Mouse (Mus musculus) splenic B cell, adult 2 months (primary cell): ENCODE results near the gene Gpr62.
A peak's percentile ranks its signal among the peaks of the same experiment; 100 is the strongest.

ENCODE experiments used
- DNase-seq: peaks from one replicate; pipeline ENCODE4 v3.0.0-alpha.2; 2011; ENCODE audit warnings: low read depth, low spot score
- H3K27me3 ChIP-seq: 2 replicates; pipeline ENCODE4 v1.6.1; 2012; ENCODE audit warnings: mild to moderate bottlenecking, low read length, moderate library complexity, mixed read lengths; ENCODE audit not compliant: control insufficient read depth, poor library complexity, insufficient read depth, severe bottlenecking
- H3K36me3 ChIP-seq: 2 replicates; pipeline ENCODE4 v1.6.1; 2012; ENCODE audit warnings: mild to moderate bottlenecking, low read length, moderate library complexity, mixed read lengths; ENCODE audit not compliant: control insufficient read depth, poor library complexity, insufficient read depth, severe bottlenecking

The Gpr62 gene

DNA sequence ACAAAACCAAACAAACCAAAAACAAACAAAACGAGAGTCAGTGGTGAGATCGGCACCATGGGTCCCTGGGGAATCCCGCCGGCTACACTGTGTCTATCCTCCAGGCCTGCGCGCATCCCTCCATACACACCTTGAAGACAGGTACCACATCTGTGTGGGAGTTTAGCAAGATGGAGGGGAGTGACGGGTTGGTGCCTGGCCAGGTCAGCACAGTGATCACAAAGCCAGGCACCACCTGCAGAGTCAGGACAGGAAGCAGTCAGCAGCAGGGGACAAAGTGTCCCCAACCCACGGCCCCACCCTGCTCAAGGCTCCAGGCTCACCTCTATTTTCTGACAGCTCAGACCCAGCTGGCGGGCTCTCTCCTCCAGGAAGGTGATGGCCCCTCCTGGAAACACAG lies 29.2 kb downstream of the Gpr62 start:
- no peaks in the 10 kb centered on the region; the same call in 1 of the 2 replicates for H3K36me3 ChIP-seq
- H3K27me3 ChIP-seq = no peaks in the 10 kb centered on the region
- no peak for DNase-seq

DNA sequence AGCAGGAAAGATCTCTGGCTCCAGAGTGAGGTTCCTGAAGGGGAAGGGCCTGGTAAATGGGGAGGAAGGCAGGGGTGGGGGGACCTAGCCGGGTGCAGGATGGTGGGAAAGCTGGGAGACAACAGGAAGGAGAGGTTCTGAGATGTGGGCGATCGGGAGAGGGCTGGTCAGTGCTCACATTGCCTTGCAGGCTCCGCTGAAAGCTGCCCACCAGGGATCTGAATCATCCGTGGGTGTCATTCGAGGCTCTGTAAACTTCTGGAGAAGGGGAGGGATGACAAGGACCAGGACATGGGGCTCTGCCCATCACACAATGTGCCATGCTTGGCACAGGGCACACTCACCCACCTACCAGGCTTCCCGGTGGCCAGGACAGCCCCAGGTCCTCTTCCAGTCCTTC lies 32.3 kb downstream of the Gpr62 start:
- no peak for DNase-seq
- Histone ChIP-seq H3K27me3 (no peaks in the 10 kb centered on the region), H3K36me3 (no peaks in the 10 kb centered on the region; the same call in 1 of the 2 replicates)

DNA sequence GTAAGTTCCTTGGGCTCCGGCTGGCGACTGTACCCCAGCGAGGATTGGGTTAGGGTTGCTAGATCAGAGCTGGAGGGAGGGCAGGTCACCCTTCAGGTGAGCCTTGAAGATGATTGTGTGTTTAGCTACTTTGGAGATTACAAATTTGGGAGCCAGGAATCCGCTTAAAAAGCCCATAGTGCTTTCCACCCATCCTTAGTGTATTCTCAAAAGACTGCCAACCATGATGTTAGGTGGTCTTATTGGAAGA lies 35.8 kb downstream of the Gpr62 start:
- no peak for DNase-seq
- no peaks in the 10 kb centered on the region for H3K27me3 ChIP-seq
- no peaks in the 10 kb centered on the region; the same call in 1 of the 2 replicates for H3K36me3 ChIP-seq

DNA sequence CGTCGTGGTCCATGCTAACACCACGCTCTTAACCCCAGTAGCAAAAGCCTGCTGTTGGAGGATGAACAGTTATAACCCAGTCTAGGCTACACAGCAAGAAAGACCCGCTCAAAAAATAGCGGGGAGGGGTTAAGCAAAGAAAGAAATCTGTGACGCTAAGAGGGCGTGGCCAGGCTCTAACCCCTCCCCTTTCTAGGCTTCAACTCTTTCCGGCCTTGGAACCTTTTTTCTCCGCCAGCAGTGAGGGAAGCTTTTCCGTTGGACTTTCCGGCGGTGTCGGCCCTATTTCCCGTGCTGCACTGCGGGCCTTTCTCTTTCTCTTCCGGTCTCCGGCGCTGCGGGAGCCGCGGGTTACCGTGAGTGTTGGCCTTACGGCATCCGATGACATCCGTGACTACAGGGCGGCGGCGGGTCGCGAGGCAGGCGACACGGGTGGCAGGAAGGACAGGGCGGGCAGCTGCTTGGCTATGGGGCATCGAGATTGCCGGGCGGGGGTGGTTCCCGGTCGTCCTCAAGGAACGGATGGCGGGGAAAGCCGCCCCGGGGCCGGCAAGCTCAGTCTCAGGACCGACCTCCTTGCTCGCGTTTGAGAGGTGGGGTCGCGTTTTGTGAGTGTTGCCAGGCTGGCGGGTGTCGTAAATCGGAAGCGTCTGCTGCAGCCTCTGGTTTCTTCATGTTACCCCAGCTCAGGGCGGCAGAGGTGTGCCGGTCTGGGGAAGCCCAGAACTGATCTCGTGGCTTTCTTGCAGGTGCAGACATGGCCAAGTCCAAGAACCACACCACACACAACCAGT lies 36.3 kb downstream of the Gpr62 start, which contains the start of gene Rpl29:
Gene Rpl29 (plus strand): TSS at position 234 of the 794 bp plus-strand sequence.
- H3K36me3 ChIP-seq = no peaks in the 10 kb centered on the region; the same call in 1 of the 2 replicates
- H3K27me3 ChIP-seq = no peaks in the 10 kb centered on the region
- peak; percentile 97 for DNase-seq

DNA sequence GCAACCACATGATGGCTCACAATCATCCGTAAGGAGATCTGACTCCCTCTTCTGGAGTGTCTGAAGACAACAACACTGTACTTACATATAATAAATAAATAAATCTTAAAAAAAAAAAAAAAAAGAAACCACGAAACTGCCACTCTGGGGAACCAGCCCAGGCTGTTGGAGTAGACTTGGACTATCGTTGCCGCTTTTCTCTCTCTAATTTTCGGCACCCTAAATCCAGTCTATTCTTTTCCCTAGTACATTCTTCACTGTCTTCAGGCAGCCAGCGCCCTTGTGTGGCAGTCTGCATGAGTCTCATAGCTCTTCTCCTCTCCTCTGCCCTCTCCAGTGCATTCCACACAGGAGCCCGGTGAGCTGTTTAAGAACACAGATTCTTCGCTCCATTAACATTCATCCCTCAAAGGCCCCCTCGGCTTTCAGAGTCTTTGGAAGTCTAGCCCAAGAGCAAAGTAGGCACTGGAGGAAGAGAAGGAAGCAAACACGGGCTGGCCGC lies 37.0 kb downstream of the Gpr62 start:
- H3K27me3 ChIP-seq = no peaks in the 10 kb centered on the region
- DNase-seq = no peak
- no peaks in the 10 kb centered on the region; the same call in 1 of the 2 replicates for H3K36me3 ChIP-seq

DNA sequence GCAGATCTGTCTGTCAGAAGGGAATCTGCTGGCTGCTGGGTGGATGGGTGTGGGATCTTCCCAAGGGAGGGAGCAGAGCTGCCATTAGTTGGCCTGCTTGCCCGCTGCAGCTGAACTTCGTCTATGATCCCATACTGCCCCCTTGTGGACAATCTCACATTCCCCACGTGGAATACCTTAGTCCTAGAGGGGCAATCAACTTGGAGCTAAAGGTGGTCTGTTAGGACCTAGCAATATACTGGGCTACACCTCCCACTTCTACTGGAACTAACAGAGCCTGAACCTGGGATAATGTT lies 43.9 kb downstream of the Gpr62 start:
- Histone ChIP-seq H3K27me3 (no peaks in the 10 kb centered on the region), H3K36me3 (no peaks in the 10 kb centered on the region)
- peak; percentile 91 for DNase-seq

DNA sequence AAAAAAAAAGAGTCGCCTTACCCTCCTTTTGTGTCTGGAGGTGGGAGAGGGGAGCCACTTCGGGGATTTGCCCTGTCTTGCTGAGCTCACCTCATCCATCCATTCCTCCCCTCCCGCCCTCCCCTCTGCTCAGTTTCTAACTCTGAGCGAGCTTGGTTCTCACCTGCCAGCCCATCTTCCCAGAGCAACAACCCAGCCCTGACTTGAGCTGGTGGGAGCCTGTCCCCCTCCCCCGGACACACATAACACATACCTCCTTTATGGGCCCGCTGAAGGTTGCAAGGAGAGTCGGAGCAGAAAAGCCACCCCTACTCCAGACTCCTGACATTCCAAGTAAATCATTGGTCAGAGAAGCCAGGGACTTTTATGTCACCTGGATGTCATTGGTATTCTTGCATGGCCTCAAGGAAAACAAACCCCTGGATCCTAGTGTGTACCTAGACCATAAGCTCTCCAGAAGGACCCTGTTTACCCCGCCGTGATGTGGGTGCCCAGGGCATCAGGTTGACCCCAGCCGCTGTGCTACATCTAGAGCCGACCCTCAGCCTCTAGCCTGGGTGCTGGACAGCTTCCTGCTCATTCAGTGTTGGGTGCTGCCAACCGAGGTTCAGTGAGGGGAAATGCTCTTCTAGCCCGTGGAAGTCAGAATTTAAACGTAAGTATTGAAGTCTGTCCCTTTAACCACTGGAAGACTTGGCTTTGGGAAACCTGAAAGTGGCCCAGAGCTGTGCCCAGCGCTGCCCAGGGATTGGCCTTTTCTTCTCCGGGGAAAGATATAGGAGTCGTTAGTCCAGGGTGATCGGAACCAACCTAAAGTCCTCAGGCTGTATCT lies 44.5 kb downstream of the Gpr62 start:
- Histone ChIP-seq H3K36me3 (no peaks in the 10 kb centered on the region), H3K27me3 (no peaks in the 10 kb centered on the region)
- DNase-seq = no peak

DNA sequence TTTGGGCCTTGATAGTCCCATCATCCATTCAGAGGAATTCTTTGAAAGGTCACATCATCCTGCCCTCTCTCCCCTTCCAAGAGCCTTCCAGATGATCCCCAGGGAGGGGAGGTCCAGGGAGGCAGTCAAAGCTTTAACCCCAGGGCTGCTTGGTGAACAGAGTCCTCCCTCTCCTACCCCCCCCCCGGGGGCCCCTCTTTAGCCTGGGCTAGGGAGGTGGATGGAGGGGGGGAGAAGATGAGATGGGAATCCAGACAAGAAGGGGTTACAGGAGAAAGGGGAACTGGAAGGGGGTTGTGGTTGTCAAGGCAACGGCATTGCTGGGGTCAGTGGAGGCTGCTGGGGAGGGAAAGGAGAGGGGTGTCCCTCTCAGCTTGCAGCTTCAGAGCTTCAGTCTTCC lies 45.1 kb downstream of the Gpr62 start:
- Histone ChIP-seq H3K36me3 (no peaks in the 10 kb centered on the region), H3K27me3 (no peaks in the 10 kb centered on the region)
- peak; percentile 50 for DNase-seq

DNA sequence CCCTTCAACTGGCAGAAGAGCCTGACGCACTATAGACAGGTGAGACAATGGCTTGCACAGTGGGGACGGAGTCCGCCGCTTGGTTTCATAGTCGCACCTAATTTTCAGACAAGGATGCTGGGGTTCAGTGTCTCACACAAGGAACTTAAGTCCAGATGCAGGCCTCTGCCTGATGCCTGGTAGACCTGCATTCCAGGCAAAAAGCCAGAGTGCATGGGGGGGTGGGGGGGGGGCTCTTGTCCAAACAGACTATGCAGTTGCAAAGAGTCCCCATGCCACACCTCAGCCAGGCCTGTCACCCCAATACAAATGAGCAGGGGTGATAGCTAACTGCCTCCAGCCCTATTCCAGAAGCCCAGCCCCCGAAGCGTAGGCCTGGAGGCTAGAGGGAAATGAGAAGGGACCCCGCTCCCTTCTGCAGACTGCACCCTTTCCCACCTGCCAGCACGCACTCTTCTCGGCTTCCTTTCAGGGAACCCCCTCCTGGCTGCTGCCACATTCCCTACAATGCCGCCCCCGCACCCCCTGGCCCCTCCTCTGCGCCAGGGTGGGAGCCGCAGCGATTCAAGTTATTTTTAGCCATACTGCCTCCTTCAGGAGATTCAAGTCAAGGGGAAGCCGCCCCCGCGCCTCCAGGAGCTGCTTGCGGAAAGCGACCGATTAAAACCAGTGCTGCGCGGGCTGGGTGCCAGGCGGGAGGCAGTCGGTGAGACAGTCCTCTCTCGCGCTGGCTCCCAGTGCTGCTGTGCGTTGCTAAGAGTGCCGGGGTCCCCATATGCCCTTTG lies 47.7 kb downstream of the Gpr62 start:
- no peaks in the 10 kb centered on the region for H3K27me3 ChIP-seq
- no peak for DNase-seq
- no peaks in the 10 kb centered on the region for H3K36me3 ChIP-seq

DNA sequence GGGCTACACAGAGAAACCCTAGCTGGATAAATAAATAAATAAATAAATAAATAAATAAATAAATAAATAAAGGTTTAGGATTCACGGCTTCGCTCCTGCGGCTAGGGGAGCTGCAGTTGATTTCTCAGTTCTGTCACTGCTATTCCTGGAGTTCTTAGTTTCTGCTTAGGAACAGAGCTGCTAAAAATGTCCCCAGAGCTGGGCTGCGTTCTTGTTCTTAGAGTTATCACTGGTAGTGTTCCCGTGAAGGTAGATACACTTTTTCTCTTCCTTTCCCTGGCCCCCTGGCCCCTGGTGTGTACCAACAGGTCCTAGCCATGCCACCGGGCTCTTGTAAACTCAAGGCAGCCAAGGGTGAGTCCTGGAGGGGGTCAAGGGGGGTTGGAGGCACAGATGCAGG lies 48.9 kb downstream of the Gpr62 start:
- no peak for DNase-seq
- Histone ChIP-seq H3K27me3 (no peaks in the 10 kb centered on the region), H3K36me3 (no peaks in the 10 kb centered on the region)
